In the genomic region with DNA sequence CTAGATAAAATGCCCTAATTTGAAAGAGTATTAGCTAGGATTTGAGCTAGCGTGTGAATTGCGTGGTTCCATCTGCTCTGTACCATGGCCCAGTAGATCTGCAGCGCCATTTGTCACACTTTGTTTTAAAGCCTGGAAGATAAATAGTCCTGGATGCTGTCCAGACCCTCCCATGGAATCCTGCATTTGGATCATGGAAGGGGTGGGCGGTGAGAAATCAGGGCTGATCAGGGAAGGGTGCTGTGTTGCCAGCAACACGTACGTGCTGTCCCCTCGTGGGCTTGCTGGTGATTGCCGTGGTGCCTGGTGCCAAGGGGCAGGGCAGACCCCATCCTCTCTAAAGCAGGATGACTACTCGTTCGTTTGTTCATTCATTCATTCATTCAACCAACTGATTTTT, we compare ENCODE assay signal across 9 mouse cellular contexts. TPM values are rescaled to one million over a fixed set of nuclear protein-coding genes. Genes with fewer than 3 reads are reported as not detected.
A peak's percentile ranks its signal among the peaks of the same experiment; 100 is the strongest.
DNase-seq lines count a peak whose midpoint lies in the region; ATAC-seq and TF ChIP-seq lines count a peak whose summit lies in the region.
"Had no signal": no experiment of that assay in that cellular context is flagged by ENCODE, and none has a peak within 500 bp of the region (broad histone marks: within the 10 kb centered on the region; RNA-seq: fewer than 3 reads in every experiment).

No protein-coding gene starts in this region.

- TF ChIP-seq CTCF in kidney, postnatal 0 days (IDR thresholded peaks at IDR 0.05; ENCODE audit: low read depth) = peak; percentile 37; the same call in 1 of the 2 replicates
- peak; percentile 44 for TF ChIP-seq CTCF in forebrain, postnatal 0 days (IDR thresholded peaks at IDR 0.05; ENCODE audit: low read depth)
- peak; percentile 57 for TF ChIP-seq CTCF in intestine, postnatal 0 days (IDR thresholded peaks at IDR 0.05; ENCODE audit: low read depth)

- no peak; the same call in 1 of the 2 replicates for ATAC-seq in kidney, postnatal 0 days (replicated peaks; ENCODE audit: low FRiP score, low read depth)
- peak; percentile 60 for ATAC-seq in forebrain, postnatal 0 days
- ATAC-seq in intestine, postnatal 0 days = no peak
- peak; percentile 82; the same call in 1 of the 2 replicates for ATAC-seq in lung, embryonic 15.5 days (ENCODE audit: borderline replicate concordance, extremely low read depth, low FRiP score, low TSS enrichment)
- ATAC-seq in erythroblast, adult 5-6 weeks (replicated peaks; ENCODE audit: low FRiP score, poor library complexity, severe bottlenecking) = no peak

- no peak overlapping the region for H3K27ac ChIP-seq in kidney, postnatal 0 days
- peak overlapping the region; percentile 48; the same call in 1 of the 2 replicates for H3K27ac ChIP-seq in forebrain, postnatal 0 days (ENCODE audit: low read depth, low read length)
- no peak overlapping the region for H3K27ac ChIP-seq in intestine, postnatal 0 days (ENCODE audit: low read depth, low read length)
- H3K27ac ChIP-seq in lung, embryonic 15.5 days = peak overlapping the region; percentile 66

- peaks cover 12% of the 10 kb centered on the region; the same call in 1 of the 2 replicates for H3K4me1 ChIP-seq in kidney, postnatal 0 days (replicated peaks; ENCODE audit: insufficient read depth, low read length)
- H3K4me1 ChIP-seq in forebrain, postnatal 0 days (ENCODE audit: insufficient read depth) = peaks cover 16% of the 10 kb centered on the region; the same call in 1 of the 2 replicates
- H3K4me1 ChIP-seq in intestine, postnatal 0 days (replicated peaks; ENCODE audit: control insufficient read depth, insufficient read depth, low read length) = 0 out of 2 replicates have a peak, but pooled peaks cover 4% of the 10 kb centered on the region
- H3K4me1 ChIP-seq in lung, embryonic 15.5 days = peaks cover 67% of the 10 kb centered on the region

- no peaks in the 10 kb centered on the region for H3K9me3 ChIP-seq in kidney, postnatal 0 days (replicated peaks; ENCODE audit: low read length)
- no peaks in the 10 kb centered on the region for H3K9me3 ChIP-seq in forebrain, postnatal 0 days (ENCODE audit: low read length)
- no peaks in the 10 kb centered on the region for H3K9me3 ChIP-seq in intestine, postnatal 0 days (ENCODE audit: control insufficient read depth)
- no peaks in the 10 kb centered on the region for H3K9me3 ChIP-seq in lung, embryonic 15.5 days
- H3K9me3 ChIP-seq: embryonic facial prominence, embryonic 15.5 days had no signal

- no peak overlapping the region for H3K4me3 ChIP-seq in kidney, postnatal 0 days (replicated peaks; ENCODE audit: low read depth, low read length)
- H3K4me3 ChIP-seq in forebrain, postnatal 0 days (ENCODE audit: low read depth, low read length) = no peak overlapping the region
- H3K4me3 ChIP-seq in intestine, postnatal 0 days (ENCODE audit: low read depth, low read length) = no peak overlapping the region
- H3K4me3 ChIP-seq in lung, embryonic 15.5 days = no peak overlapping the region
- H3K4me3 ChIP-seq: embryonic facial prominence, embryonic 15.5 days had no signal

- no peak overlapping the region for H3K4me2 ChIP-seq in kidney, postnatal 0 days (ENCODE audit: low read length)
- H3K4me2 ChIP-seq in forebrain, postnatal 0 days (ENCODE audit: low read depth) = no peak overlapping the region
- H3K4me2 ChIP-seq in intestine, postnatal 0 days (replicated peaks; ENCODE audit: low read depth) = no peak overlapping the region
- H3K4me2 ChIP-seq in lung, embryonic 15.5 days = peak overlapping the region; percentile 25
- H3K4me2 ChIP-seq: embryonic facial prominence, embryonic 15.5 days had no signal

- no peak overlapping the region for H3K9ac ChIP-seq in kidney, postnatal 0 days (ENCODE audit: low read depth, low read length)
- no peak overlapping the region for H3K9ac ChIP-seq in forebrain, postnatal 0 days
- no peak overlapping the region for H3K9ac ChIP-seq in intestine, postnatal 0 days (ENCODE audit: low read depth, low read length)
- no peak overlapping the region for H3K9ac ChIP-seq in lung, embryonic 15.5 days
- H3K9ac ChIP-seq: embryonic facial prominence, embryonic 15.5 days had no signal

- no peaks in the 10 kb centered on the region for H3K27me3 ChIP-seq in kidney, postnatal 0 days (ENCODE audit: insufficient read depth, low read length)
- H3K27me3 ChIP-seq in forebrain, postnatal 0 days (ENCODE audit: insufficient read depth, low read length) = no peaks in the 10 kb centered on the region
- H3K27me3 ChIP-seq in intestine, postnatal 0 days (replicated peaks; ENCODE audit: control insufficient read depth, insufficient read depth, low read length) = no peaks in the 10 kb centered on the region
- no peaks in the 10 kb centered on the region for H3K27me3 ChIP-seq in lung, embryonic 15.5 days
- H3K27me3 ChIP-seq: embryonic facial prominence, embryonic 15.5 days had no signal

- peak; percentile 87 for DNase-seq in kidney, postnatal 0 days (ENCODE audit: low spot score)
- no peak for DNase-seq in kidney, postnatal 36 days
- DNase-seq in forebrain, postnatal 0 days = peak; percentile 83
- DNase-seq in ovary, adult 18-20 months (ENCODE audit: low spot score) = no peak
- DNase-seq in retina, postnatal 1 day = no peak

- no peaks in the 10 kb centered on the region for H3K36me3 ChIP-seq in kidney, postnatal 0 days (ENCODE audit: insufficient read depth, low read length)
- H3K36me3 ChIP-seq in forebrain, postnatal 0 days (ENCODE audit: insufficient read depth) = no peaks in the 10 kb centered on the region
- no peaks in the 10 kb centered on the region for H3K36me3 ChIP-seq in intestine, postnatal 0 days (ENCODE audit: control insufficient read depth, insufficient read depth)
- H3K36me3 ChIP-seq in lung, embryonic 15.5 days = no peaks in the 10 kb centered on the region
- H3K36me3 ChIP-seq: embryonic facial prominence, embryonic 15.5 days had no signal

- 36% methylated on average over 10 of the region's 10 CpGs for WGBS in kidney, postnatal 0 days
- WGBS in forebrain, postnatal 0 days = 35% methylated on average over 10 of the region's 10 CpGs
- WGBS in intestine, postnatal 0 days = 51% methylated on average over 10 of the region's 10 CpGs
- 29% methylated on average over 10 of the region's 10 CpGs for WGBS in lung, embryonic 15.5 days

RNA-seq across cellular contexts. Expression of a gene that starts 28.6 kb away (rescaled TPM):
- 15.3 and 16.9 TPM in 2 replicates for polyA plus RNA-seq in kidney, postnatal 0 days (2015; fragmentation: Nextera tagmentation; extraction: Ambion mirVana)
- total RNA-seq in forebrain, postnatal 0 days (2014; rRNA removed) = 54.8 and 74.0 TPM in 2 replicates
- polyA plus RNA-seq in forebrain, postnatal 0 days (2015; fragmentation: Nextera tagmentation; extraction: Ambion mirVana) = 59.9 and 77.0 TPM in 2 replicates
- polyA plus RNA-seq in intestine, postnatal 0 days (2015; fragmentation: Nextera tagmentation; extraction: Ambion mirVana) = 13.0 and 14.2 TPM in 2 replicates
- polyA plus RNA-seq in lung, embryonic 15.5 days (2015; fragmentation: Nextera tagmentation; extraction: Ambion mirVana) = 40.7 and 41.3 TPM in 2 replicates
- 0.84 and 0.96 TPM in 2 replicates for total RNA-seq in erythroblast, adult 5-6 weeks (2015; ENCODE audit: low replicate concordance)
- total RNA-seq in erythroblast, adult 5-6 weeks (2017; ENCODE audit: low replicate concordance) = 1.4 and 2.8 TPM in 2 replicates

Comparison
In these comparisons a context has a peak if more than half of its experiments do, and no peak if none do; other contexts are left out.
1. DNase-seq: peak in kidney, postnatal 0 days (single experiment) and forebrain, postnatal 0 days (single experiment); none in kidney, postnatal 36 days (0 of 2), ovary, adult 18-20 months (single experiment) and retina, postnatal 1 day (single experiment).
2. ATAC-seq: peak in forebrain, postnatal 0 days (single experiment) and lung, embryonic 15.5 days (single experiment); none in kidney, postnatal 0 days (single experiment), intestine, postnatal 0 days (single experiment) and erythroblast, adult 5-6 weeks (single experiment).
3. H3K27ac ChIP-seq: peak in forebrain, postnatal 0 days (single experiment) and lung, embryonic 15.5 days (single experiment); none in kidney, postnatal 0 days (single experiment) and intestine, postnatal 0 days (single experiment).
4. Peak in every context shown above with its lines, with median percentiles within 50 percentile points of each other: CTCF ChIP-seq.